In genomic region chr17:55931553-55932502, GRCm38 (mm10) we compare ENCODE assay signal across 8 mouse cellular contexts. TPM values are rescaled to one million over a fixed set of nuclear protein-coding genes. Genes with fewer than 3 reads are reported as not detected.
DNase-seq lines count a peak whose midpoint lies in the region; ATAC-seq and TF ChIP-seq lines count a peak whose summit lies in the region.

No protein-coding gene starts in this region.

- no peaks in the 10 kb centered on the region for H3K4me1 ChIP-seq in CH12.LX (ENCODE audit: control insufficient read depth in 1 of 2, insufficient read depth in 2 of 2)
- peaks cover 12% of the 10 kb centered on the region for H3K4me1 ChIP-seq in embryonic facial prominence, embryonic 10.5 days
- no peaks in the 10 kb centered on the region for H3K4me1 ChIP-seq in heart, postnatal 0 days (ENCODE audit: control insufficient read depth, insufficient read depth)
- no peaks in the 10 kb centered on the region for H3K4me1 ChIP-seq in lung, embryonic 14.5 days (ENCODE audit: insufficient read depth)
- peaks cover 10% of the 10 kb centered on the region; the same call in 1 of the 2 replicates for H3K4me1 ChIP-seq in neural tube, embryonic 15.5 days

- peak; percentile 54; the same call in 1 of the 2 replicates for TF ChIP-seq POLR2A in CH12.LX (IDR thresholded peaks at IDR 0.05; ENCODE audit: low read depth, low read length)

- peak overlapping the region; percentile 45 to 58 (median 50) for H3K4me3 ChIP-seq in CH12.LX (replicated peaks in 1 of 3; ENCODE audit: low read depth in 2 of 3, low read length in 2 of 3, poor library complexity in 1 of 3)
- H3K4me3 ChIP-seq in embryonic facial prominence, embryonic 10.5 days, result peak overlapping the region; percentile 70
- H3K4me3 ChIP-seq in heart, postnatal 0 days (ENCODE audit: low read depth, low read length), result peak overlapping the region; percentile 58
- H3K4me3 ChIP-seq in lung, embryonic 14.5 days (ENCODE audit: low read depth, low read length), result peak overlapping the region; percentile 49
- peak overlapping the region; percentile 57 for H3K4me3 ChIP-seq in neural tube, embryonic 15.5 days (replicated peaks)

- H3K27ac ChIP-seq in CH12.LX (ENCODE audit: insufficient read depth, low read depth), result peak overlapping the region; percentile 47
- H3K27ac ChIP-seq in embryonic facial prominence, embryonic 10.5 days (replicated peaks), result peak overlapping the region; percentile 93
- H3K27ac ChIP-seq in heart, postnatal 0 days (ENCODE audit: low read depth), result peak overlapping the region; percentile 49
- H3K27ac ChIP-seq in lung, embryonic 14.5 days (ENCODE audit: low read depth), result peak overlapping the region; percentile 68
- H3K27ac ChIP-seq in neural tube, embryonic 15.5 days (replicated peaks), result peak overlapping the region; percentile 85

- TF ChIP-seq RAD21 in CH12.LX (IDR thresholded peaks at IDR 0.05; ENCODE audit: low read depth, low read length), result no peak

- peak overlapping the region; percentile 69 for H3K9ac ChIP-seq in CH12.LX (ENCODE audit: insufficient read depth, low read depth)
- peak overlapping the region; percentile 56 for H3K9ac ChIP-seq in heart, postnatal 0 days (replicated peaks; ENCODE audit: low read depth, low read length)
- H3K9ac ChIP-seq in lung, embryonic 14.5 days, result peak overlapping the region; percentile 76
- peak overlapping the region; percentile 73 for H3K9ac ChIP-seq in neural tube, embryonic 15.5 days (replicated peaks)

- peaks cover 28% of the 10 kb centered on the region for H3K9me3 ChIP-seq in CH12.LX (replicated peaks; ENCODE audit: low read length)
- H3K9me3 ChIP-seq in embryonic facial prominence, embryonic 10.5 days, result peaks cover 7% of the 10 kb centered on the region; the same call in 1 of the 2 replicates
- 0 out of 2 replicates have a peak, but pooled peaks cover 4% of the 10 kb centered on the region for H3K9me3 ChIP-seq in heart, postnatal 0 days (replicated peaks; ENCODE audit: control insufficient read depth, low read length)
- no peaks in the 10 kb centered on the region for H3K9me3 ChIP-seq in lung, embryonic 14.5 days (ENCODE audit: low read depth, low read length)
- H3K9me3 ChIP-seq in neural tube, embryonic 15.5 days (replicated peaks), result no peaks in the 10 kb centered on the region

- H3K27me3 ChIP-seq in CH12.LX (replicated peaks), result no peaks in the 10 kb centered on the region
- no peaks in the 10 kb centered on the region for H3K27me3 ChIP-seq in embryonic facial prominence, embryonic 10.5 days (replicated peaks; ENCODE audit: low read depth, poor library complexity, severe bottlenecking)
- H3K27me3 ChIP-seq in heart, postnatal 0 days (ENCODE audit: control insufficient read depth, insufficient read depth, low read length), result no peaks in the 10 kb centered on the region
- no peaks in the 10 kb centered on the region for H3K27me3 ChIP-seq in lung, embryonic 14.5 days (ENCODE audit: insufficient read depth, low read length)
- H3K27me3 ChIP-seq in neural tube, embryonic 15.5 days (replicated peaks), result no peaks in the 10 kb centered on the region

- DNase-seq in CH12.LX (ENCODE audit: extremely low read depth), result peak; percentile 51
- DNase-seq in adrenal gland, postnatal 10 days, result peak; percentile 67
- DNase-seq in embryonic facial prominence, embryonic 10.5 days (ENCODE audit: low spot score), result peak; percentile 88
- peak; percentile 23 for DNase-seq in heart, postnatal 0 days (ENCODE audit: low spot score)
- DNase-seq in kidney, postnatal 25 days, result peak; percentile 68 to 84
- peak; percentile 73 for DNase-seq in lung, embryonic 14.5 days
- DNase-seq in thymus, postnatal 0 days (ENCODE audit: low spot score), result peak; percentile 76

- no peak for TF ChIP-seq EP300 in CH12.LX (IDR thresholded peaks at IDR 0.05; ENCODE audit: low read length)
- TF ChIP-seq EP300 in heart, postnatal 0 days (IDR thresholded peaks at IDR 0.05; ENCODE audit: low read depth), result no peak

- no peaks in the 10 kb centered on the region for H3K79me2 ChIP-seq in CH12.LX (replicated peaks; ENCODE audit: control insufficient read depth, extremely low read depth, insufficient read depth, poor library complexity, severe bottlenecking)

- in situ Hi-C loops in CH12.LX (cut with MboI; ENCODE audit: low pct_ligation_motif_present, low pct_unique_long_range_greater_than_20kb, low sequenced_read_pairs), result no loop called here

- H3K36me3 ChIP-seq in CH12.LX (replicated peaks in 1 of 2; ENCODE audit: control insufficient read depth in 1 of 2, insufficient read depth in 1 of 2, low read length in 1 of 2), result peaks cover 0 to 3% of the 10 kb centered on the region in 2 experiments
- 0 out of 2 replicates have a peak, but pooled peaks cover 2% of the 10 kb centered on the region for H3K36me3 ChIP-seq in embryonic facial prominence, embryonic 10.5 days (replicated peaks)
- H3K36me3 ChIP-seq in heart, postnatal 0 days (replicated peaks; ENCODE audit: control insufficient read depth, insufficient read depth, low read length), result no peaks in the 10 kb centered on the region
- H3K36me3 ChIP-seq in lung, embryonic 14.5 days (ENCODE audit: insufficient read depth), result no peaks in the 10 kb centered on the region
- H3K36me3 ChIP-seq in neural tube, embryonic 15.5 days, result no peaks in the 10 kb centered on the region

- ATAC-seq in heart, postnatal 0 days (ENCODE audit: insufficient read depth, low read depth), result peak; percentile 84
- ATAC-seq in lung, embryonic 14.5 days (ENCODE audit: insufficient read depth), result peak; percentile 96
- ATAC-seq in neural tube, embryonic 15.5 days (ENCODE audit: low FRiP score), result peak; percentile 98

- dilution Hi-C loops in CH12.LX (cut with MboI; ENCODE audit: extremely low pct_ligation_motif_present, extremely low pct_unique_long_range_greater_than_20kb, low sequenced_read_pairs), result no loop called here

- 2% methylated on average over 33 of the region's 33 CpGs for WGBS in embryonic facial prominence, embryonic 10.5 days
- 1% methylated on average over 31 of the region's 33 CpGs for WGBS in heart, postnatal 0 days
- under 1% methylated on average over 28 of the region's 33 CpGs for WGBS in lung, embryonic 14.5 days
- WGBS in neural tube, embryonic 15.5 days, result 2% methylated on average over 33 of the region's 33 CpGs

- H3K4me2 ChIP-seq in CH12.LX (ENCODE audit: insufficient read depth, low read depth, poor library complexity, severe bottlenecking), result peak overlapping the region; percentile 48
- peak overlapping the region; percentile 75 for H3K4me2 ChIP-seq in heart, postnatal 0 days (ENCODE audit: low read depth, low read length)
- H3K4me2 ChIP-seq in lung, embryonic 14.5 days, result peak overlapping the region; percentile 87
- H3K4me2 ChIP-seq in neural tube, embryonic 15.5 days, result peak overlapping the region; percentile 77

- no peak; a peak in 1 of 4 replicates for TF ChIP-seq CTCF in CH12.LX (conservative IDR thresholded peaks at IDR 0.05 in 1 of 2, IDR thresholded peaks at IDR 0.05 in 1 of 2; ENCODE audit: low read depth in 2 of 2, low read length in 2 of 2)
- 0 out of 2 replicates have a peak, but pooled peaks have one; percentile 4 for TF ChIP-seq CTCF in heart, postnatal 0 days (IDR thresholded peaks at IDR 0.05; ENCODE audit: low read depth)
- TF ChIP-seq CTCF in lung, embryonic 14.5 days (IDR thresholded peaks at IDR 0.05; ENCODE audit: low read depth), result peak; percentile 47

RNA-seq across cellular contexts. Expression of gene Zfp119b, which starts 17.5 kb away (rescaled TPM):
- total RNA-seq in CH12.LX (2012; rRNA removed) (6.1 and 6.5 TPM in 2 replicates), CH12.LX (2014; rRNA removed) (13.6 and 18.0 TPM in 2 replicates)
- 3.1 and 3.9 TPM in 2 replicates for polyA plus RNA-seq in CH12.LX (2012; ENCODE audit: insufficient read length, low read depth)
- total RNA-seq in adrenal gland, postnatal 10 days (2021), result 1 to 10 TPM; 4.1 to 4.2 TPM
- polyA plus RNA-seq in embryonic facial prominence, embryonic 10.5 days (2016; fragmentation: Nextera tagmentation; extraction: Ambion mirVana), result 4.1 and 4.7 TPM in 2 replicates
- 2.9 and 3.8 TPM in 2 replicates for total RNA-seq in heart, postnatal 0 days (2014; rRNA removed; ENCODE audit: low replicate concordance)
- 5.6 and 6.8 TPM in 2 replicates for polyA plus RNA-seq in heart, postnatal 0 days (2015; fragmentation: Nextera tagmentation; extraction: Ambion mirVana)
- 5.1 and 5.4 TPM in 2 replicates for polyA plus RNA-seq in lung, embryonic 14.5 days (2014; fragmentation: Nextera tagmentation; extraction: Ambion mirVana)
- 9.2 and 9.3 TPM in 2 replicates for polyA plus RNA-seq in neural tube, embryonic 15.5 days (2015; fragmentation: Nextera tagmentation; extraction: Ambion mirVana)
- 5.6 and 6.0 TPM in 2 replicates for polyA plus RNA-seq in thymus, postnatal 0 days (2015; fragmentation: Nextera tagmentation; extraction: Ambion mirVana)

RNA-seq across cellular contexts. Expression of gene Ebi3, which starts 20.6 kb away (rescaled TPM):
- total RNA-seq in CH12.LX (2012; rRNA removed) (102 and 207 TPM in 2 replicates), CH12.LX (2014; rRNA removed) (55.0 and 60.3 TPM in 2 replicates)
- polyA plus RNA-seq in CH12.LX (2012; ENCODE audit: insufficient read length, low read depth), result 87.6 and 105 TPM in 2 replicates
- total RNA-seq in adrenal gland, postnatal 10 days (2021), result 1 to 10 TPM; 1.5 to 1.8 TPM
- polyA plus RNA-seq in embryonic facial prominence, embryonic 10.5 days (2016; fragmentation: Nextera tagmentation; extraction: Ambion mirVana), result 0.98 and 1.4 TPM in 2 replicates
- total RNA-seq in heart, postnatal 0 days (2014; rRNA removed; ENCODE audit: low replicate concordance), result not detected in 2 replicates
- polyA plus RNA-seq in heart, postnatal 0 days (2015; fragmentation: Nextera tagmentation; extraction: Ambion mirVana), result 0.37 and 1.1 TPM in 2 replicates
- polyA plus RNA-seq in lung, embryonic 14.5 days (2014; fragmentation: Nextera tagmentation; extraction: Ambion mirVana), result 0.84 and 1.7 TPM in 2 replicates
- 7.4 and 9.0 TPM in 2 replicates for polyA plus RNA-seq in neural tube, embryonic 15.5 days (2015; fragmentation: Nextera tagmentation; extraction: Ambion mirVana)
- polyA plus RNA-seq in thymus, postnatal 0 days (2015; fragmentation: Nextera tagmentation; extraction: Ambion mirVana), result 5.2 and 6.1 TPM in 2 replicates

RNA-seq across cellular contexts. Expression of gene Yju2, which starts 27.1 kb away (rescaled TPM):
- total RNA-seq in CH12.LX (2012; rRNA removed) (10.1 and 10.7 TPM in 2 replicates), CH12.LX (2014; rRNA removed) (11.2 and 12.9 TPM in 2 replicates)
- 14.4 and 15.8 TPM in 2 replicates for polyA plus RNA-seq in CH12.LX (2012; ENCODE audit: insufficient read length, low read depth)
- total RNA-seq in adrenal gland, postnatal 10 days (2021), result 10 to 100 TPM; 16.7 to 20.1 TPM
- polyA plus RNA-seq in embryonic facial prominence, embryonic 10.5 days (2016; fragmentation: Nextera tagmentation; extraction: Ambion mirVana), result 28.7 and 32.0 TPM in 2 replicates
- total RNA-seq in heart, postnatal 0 days (2014; rRNA removed; ENCODE audit: low replicate concordance), result 5.9 and 6.4 TPM in 2 replicates
- 12.3 and 12.8 TPM in 2 replicates for polyA plus RNA-seq in heart, postnatal 0 days (2015; fragmentation: Nextera tagmentation; extraction: Ambion mirVana)
- polyA plus RNA-seq in lung, embryonic 14.5 days (2014; fragmentation: Nextera tagmentation; extraction: Ambion mirVana), result 21.8 and 22.0 TPM in 2 replicates
- 19.5 and 23.5 TPM in 2 replicates for polyA plus RNA-seq in neural tube, embryonic 15.5 days (2015; fragmentation: Nextera tagmentation; extraction: Ambion mirVana)
- 32.0 and 32.1 TPM in 2 replicates for polyA plus RNA-seq in thymus, postnatal 0 days (2015; fragmentation: Nextera tagmentation; extraction: Ambion mirVana)

RNA-seq across cellular contexts. Expression of gene Shd, which starts 38.4 kb away (rescaled TPM):
- total RNA-seq in CH12.LX (2012; rRNA removed) (0.21 and 0.47 TPM in 2 replicates), CH12.LX (2014; rRNA removed) (0.46 TPM in 1 of 2 replicates, not detected in the other)
- polyA plus RNA-seq in CH12.LX (2012; ENCODE audit: insufficient read length, low read depth), result 0.85 and 0.87 TPM in 2 replicates
- total RNA-seq in adrenal gland, postnatal 10 days (2021), result 1 to 10 TPM; 1.6 to 3.8 TPM
- polyA plus RNA-seq in embryonic facial prominence, embryonic 10.5 days (2016; fragmentation: Nextera tagmentation; extraction: Ambion mirVana), result 32.8 and 39.1 TPM in 2 replicates
- total RNA-seq in heart, postnatal 0 days (2014; rRNA removed; ENCODE audit: low replicate concordance), result 7.5 and 11.7 TPM in 2 replicates
- polyA plus RNA-seq in heart, postnatal 0 days (2015; fragmentation: Nextera tagmentation; extraction: Ambion mirVana), result 5.0 and 5.7 TPM in 2 replicates
- polyA plus RNA-seq in lung, embryonic 14.5 days (2014; fragmentation: Nextera tagmentation; extraction: Ambion mirVana), result 11.4 and 12.0 TPM in 2 replicates
- polyA plus RNA-seq in neural tube, embryonic 15.5 days (2015; fragmentation: Nextera tagmentation; extraction: Ambion mirVana), result 152 and 195 TPM in 2 replicates
- polyA plus RNA-seq in thymus, postnatal 0 days (2015; fragmentation: Nextera tagmentation; extraction: Ambion mirVana), result 0.80 and 1.6 TPM in 2 replicates

RNA-seq across cellular contexts. Expression of gene Zfp959, which starts 39.9 kb away (rescaled TPM):
- total RNA-seq in CH12.LX (2012; rRNA removed) (7.7 and 9.6 TPM in 2 replicates), CH12.LX (2014; rRNA removed) (21.4 and 24.5 TPM in 2 replicates)
- 7.8 and 8.0 TPM in 2 replicates for polyA plus RNA-seq in CH12.LX (2012; ENCODE audit: insufficient read length, low read depth)
- total RNA-seq in adrenal gland, postnatal 10 days (2021), result 1 to 10 TPM; 5.9 to 6.0 TPM
- polyA plus RNA-seq in embryonic facial prominence, embryonic 10.5 days (2016; fragmentation: Nextera tagmentation; extraction: Ambion mirVana), result 13.5 and 15.8 TPM in 2 replicates
- 3.1 and 8.2 TPM in 2 replicates for total RNA-seq in heart, postnatal 0 days (2014; rRNA removed; ENCODE audit: low replicate concordance)
- 7.3 and 7.4 TPM in 2 replicates for polyA plus RNA-seq in heart, postnatal 0 days (2015; fragmentation: Nextera tagmentation; extraction: Ambion mirVana)
- 13.3 and 16.4 TPM in 2 replicates for polyA plus RNA-seq in lung, embryonic 14.5 days (2014; fragmentation: Nextera tagmentation; extraction: Ambion mirVana)
- polyA plus RNA-seq in neural tube, embryonic 15.5 days (2015; fragmentation: Nextera tagmentation; extraction: Ambion mirVana), result 14.7 and 14.8 TPM in 2 replicates
- polyA plus RNA-seq in thymus, postnatal 0 days (2015; fragmentation: Nextera tagmentation; extraction: Ambion mirVana), result 12.1 and 16.9 TPM in 2 replicates

Comparison
In these comparisons a context has a peak if more than half of its experiments do, and no peak if none do; other contexts are left out.
1. Peak in every context shown above with its lines: DNase-seq, ATAC-seq, H3K4me3 ChIP-seq and H3K27ac ChIP-seq.
2. DNase-seq: peak in every context shown above with its lines; median percentile 88 in embryonic facial prominence, embryonic 10.5 days; 76 in kidney, postnatal 25 days; 76 in thymus, postnatal 0 days; 73 in lung, embryonic 14.5 days; 67 in adrenal gland, postnatal 10 days; 51 in CH12.LX; 23 in heart, postnatal 0 days.
3. CTCF ChIP-seq: peak in heart, postnatal 0 days (single experiment) and lung, embryonic 14.5 days (single experiment); none in CH12.LX (0 of 2).